Mouse (Mus musculus) urinary bladder, postnatal 25 days (tissue): ENCODE results near the gene Slc38a8.

Experiments used
- DNase-seq: peaks from one replicate; pipeline ENCODE4 v3.0.0; 2022; ENCODE audit warnings: low spot score

Slc38a8 gene

DNA sequence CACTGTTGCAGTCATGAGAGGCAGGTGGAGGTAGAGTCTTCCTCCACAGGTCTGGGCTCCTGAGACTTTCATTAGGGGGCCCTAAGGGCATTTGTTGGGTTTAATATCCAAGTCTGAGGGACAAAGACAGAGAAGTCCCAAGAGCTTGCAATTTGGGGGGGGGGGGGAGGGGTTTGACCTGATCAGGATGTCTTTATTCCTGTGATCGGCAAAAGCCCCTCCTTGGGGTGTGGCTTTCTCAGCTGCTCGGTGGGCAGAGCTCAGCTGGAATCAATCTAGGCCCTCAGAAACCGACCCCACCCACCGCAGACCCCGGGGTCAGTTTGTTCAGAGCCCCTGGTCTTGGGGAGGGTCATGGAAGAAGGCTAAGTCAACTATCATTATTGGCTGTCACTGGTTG, at the start of gene Slc38a8:
Gene Slc38a8 (minus strand): TSS at position 101 of the 400 bp plus-strand sequence.
- DNase-seq = no peak

DNA sequence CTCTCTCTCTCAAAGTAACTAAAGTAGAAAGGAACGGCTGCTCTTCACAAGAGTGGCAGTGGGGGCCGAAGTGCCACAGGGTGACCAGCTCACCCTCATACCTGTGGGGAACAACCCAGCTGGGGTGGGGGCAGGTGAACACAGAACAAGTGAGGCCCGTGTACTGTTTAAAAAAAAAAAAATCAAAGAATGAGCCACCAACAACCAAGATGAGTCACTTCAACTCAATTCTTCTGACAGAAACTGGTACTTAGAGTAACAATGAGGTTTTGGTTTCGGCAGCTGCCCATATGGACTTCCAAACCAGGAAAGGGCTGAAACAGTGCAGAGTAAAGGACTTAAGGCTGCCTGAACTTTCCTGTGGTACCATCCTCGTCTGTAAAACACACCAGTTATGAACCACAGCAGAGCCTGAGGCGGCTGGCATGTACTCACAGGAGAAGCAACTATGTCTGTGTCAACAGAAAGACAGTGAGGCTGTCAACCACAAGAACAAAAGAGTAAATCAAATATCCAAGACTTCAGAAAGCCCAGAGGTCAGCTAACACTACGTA, 47.1 kb upstream of the Slc38a8 start:
- DNase-seq = no peak

DNA sequence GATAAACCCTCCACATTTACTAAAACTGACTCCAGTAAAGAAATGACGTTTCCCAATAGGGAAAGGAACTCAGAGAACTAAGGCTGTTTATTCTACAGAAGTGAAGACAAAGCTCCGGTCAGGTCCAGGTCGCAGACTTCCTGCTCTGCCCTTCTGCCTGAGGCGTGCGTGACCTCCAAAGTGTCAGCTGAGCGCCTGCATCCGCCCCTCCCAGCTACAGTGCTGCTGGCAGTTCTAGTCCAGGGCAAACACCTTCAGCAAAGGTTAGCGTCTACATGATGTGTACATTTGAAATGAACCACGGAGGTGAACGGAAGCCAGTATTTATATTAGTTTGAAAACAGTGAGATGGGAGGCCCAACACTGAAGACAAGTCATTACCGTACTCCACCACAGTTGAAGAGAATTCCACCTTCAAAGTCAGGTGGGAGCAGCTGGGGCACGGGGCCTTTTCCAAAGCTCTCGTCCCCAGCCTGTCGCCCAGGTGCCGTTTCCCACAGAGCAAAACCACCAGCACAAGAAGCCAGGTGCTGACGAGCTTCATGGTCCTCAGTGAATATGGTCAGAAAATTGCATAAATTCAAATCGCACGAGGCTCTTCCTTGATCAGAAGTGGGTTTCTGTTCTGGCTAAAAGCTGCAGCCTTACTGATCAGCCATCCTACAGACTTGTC, 45.7 kb upstream of the Slc38a8 start:
- no peak for DNase-seq

DNA sequence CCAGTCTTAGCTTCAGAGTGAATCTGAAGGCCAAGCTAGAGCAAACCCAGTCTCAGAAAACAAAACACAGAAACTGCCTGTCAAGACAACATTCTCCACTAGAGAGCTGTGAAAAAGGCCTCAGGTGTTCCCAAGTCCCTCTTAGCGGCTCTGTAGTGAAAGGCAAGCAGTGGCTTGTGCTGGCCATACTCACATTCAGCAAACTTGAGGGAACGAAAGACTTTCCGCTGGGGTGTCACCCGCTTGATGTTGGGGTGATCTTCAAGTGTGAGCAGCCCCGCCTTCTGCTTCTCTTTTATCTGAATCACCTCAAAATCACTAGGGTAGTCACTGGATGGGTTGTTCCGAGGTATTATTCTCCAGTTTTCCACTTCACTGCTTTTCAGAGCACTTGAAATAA, 44.3 kb upstream of the Slc38a8 start:
- no peak for DNase-seq

DNA sequence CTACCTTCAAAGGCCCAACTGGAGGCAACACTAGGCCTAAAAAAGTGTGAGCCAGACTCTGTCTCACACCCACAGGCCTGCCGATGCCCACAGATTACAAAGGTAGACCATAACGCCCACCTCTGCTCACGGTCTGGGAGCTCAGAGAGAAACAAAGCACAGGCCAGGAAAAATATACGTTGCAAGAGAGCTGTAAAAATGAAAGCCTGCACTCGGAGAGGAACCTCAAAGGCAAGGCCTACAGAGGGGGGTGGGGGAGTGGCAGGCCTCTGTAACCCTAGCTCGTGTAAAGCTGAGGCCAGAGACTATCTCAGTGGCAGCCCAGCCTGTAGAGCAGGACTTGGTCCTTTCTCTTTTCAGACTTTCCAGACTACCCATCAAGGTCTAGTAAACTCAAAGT, 43.7 kb upstream of the Slc38a8 start:
- no peak for DNase-seq

DNA sequence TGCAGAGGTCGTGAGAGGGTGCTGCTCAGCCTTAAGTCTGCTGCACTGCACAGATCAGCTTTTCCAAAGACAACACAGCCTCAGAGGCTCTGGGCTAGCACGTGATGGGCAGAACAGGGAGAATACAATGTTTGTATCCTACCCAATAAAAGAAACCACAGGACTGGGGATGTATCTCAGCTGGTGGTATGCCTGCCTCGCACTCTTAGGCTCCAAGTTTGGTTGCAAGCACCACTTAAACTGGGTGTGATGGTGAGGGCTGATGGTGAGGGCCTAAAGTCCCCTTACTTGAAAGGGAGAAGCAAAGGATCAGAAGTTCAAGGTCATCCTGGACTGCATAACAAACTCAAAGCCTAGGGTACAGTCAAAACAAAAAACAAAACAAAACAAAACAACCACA, 43.1 kb upstream of the Slc38a8 start:
- DNase-seq = no peak

DNA sequence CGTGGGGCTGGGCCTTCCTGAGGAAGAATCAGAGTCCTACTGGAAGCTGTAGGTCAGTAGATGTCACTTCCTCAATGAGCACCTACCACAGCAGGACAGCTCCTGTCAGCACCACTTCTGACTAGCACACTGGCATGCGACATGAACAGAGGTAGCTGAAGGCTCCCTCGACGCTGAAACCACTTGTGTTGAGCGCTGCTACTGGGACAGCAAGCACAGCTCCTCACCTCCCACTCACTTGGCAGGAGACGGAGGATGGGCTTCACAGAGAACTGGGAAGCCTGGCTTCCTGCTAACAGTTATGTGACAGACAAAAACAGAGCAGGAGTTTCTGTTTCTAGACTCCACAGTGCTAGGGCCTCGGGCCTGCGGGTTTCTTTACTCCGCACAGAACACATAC, 30.5 kb upstream of the Slc38a8 start:
- no peak for DNase-seq

DNA sequence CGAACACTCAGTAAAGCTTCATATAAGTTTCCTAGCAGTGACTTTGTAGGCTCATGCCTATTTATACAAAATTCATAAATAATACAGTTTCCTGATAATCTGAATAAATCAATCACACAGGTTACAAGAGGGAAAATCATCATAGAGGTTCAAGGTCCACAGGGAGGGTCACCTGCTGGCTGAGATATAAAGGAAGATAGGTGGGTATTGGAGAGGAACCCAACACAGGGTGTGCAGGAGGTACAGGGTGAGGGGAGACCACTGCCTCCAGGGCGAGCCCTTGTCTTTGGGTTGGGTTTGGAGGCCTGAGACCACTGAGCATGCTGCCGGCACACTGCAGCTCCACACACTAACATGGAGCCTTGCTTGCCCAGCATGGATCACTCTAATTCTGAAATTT, 29.9 kb upstream of the Slc38a8 start:
- no peak for DNase-seq

DNA sequence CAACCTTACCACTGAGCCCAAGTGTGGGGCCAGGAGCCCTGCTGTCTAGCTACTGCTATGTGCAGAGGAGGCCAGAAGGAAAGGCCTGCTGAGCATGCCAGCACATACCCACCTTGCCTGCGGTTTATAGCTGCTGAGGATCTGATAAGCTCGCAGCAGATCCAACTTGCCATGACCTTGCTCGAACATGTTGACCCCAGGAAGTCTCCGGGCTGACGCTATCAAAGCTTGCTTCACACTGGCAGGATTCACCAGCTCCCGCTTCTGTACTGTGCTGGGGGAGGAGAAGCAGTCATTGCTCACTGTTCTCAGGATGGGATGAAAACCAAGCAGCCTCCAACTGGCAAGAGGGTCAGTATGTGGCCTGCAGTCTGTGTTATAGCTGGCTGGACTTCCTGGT, 29.4 kb upstream of the Slc38a8 start:
- no peak for DNase-seq

DNA sequence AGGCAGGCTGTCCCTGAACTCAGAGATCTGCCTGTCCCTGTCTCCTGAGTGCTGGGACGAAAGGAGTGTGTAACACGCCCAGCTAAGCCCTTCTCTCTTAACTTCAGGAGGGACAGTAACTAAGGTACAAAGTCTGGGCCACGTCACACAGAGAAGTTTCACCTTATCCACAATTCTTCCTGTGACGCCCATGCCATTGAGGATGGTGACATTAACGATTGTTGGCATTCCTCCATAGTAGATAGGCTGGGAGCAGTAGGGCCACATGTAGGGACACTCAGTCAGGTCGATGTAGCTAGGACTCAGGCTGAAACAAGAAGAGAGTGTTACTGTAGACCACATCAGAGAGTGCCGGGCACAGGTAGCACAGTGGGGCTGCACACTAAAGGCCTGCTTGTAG, 27.3 kb upstream of the Slc38a8 start:
- no peak for DNase-seq

DNA sequence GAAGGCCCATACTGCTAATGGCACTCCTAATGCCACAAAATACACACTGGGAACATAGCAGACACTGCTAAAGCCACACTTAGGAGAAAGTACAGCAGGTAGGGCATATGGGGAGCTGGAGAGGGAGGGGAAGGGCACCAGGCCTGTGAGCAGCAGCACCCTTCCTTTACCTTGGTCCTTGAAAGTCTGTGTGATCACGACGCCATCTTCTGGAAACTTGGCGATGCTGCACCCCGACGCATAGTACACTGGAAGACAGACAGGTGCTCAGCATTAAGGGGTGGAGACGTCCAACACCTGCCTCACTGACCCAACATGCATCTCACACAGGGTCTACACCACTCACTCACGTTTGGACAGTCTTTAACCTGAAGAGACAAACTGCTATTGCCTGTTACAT, 18.6 kb upstream of the Slc38a8 start:
- no peak for DNase-seq

DNA sequence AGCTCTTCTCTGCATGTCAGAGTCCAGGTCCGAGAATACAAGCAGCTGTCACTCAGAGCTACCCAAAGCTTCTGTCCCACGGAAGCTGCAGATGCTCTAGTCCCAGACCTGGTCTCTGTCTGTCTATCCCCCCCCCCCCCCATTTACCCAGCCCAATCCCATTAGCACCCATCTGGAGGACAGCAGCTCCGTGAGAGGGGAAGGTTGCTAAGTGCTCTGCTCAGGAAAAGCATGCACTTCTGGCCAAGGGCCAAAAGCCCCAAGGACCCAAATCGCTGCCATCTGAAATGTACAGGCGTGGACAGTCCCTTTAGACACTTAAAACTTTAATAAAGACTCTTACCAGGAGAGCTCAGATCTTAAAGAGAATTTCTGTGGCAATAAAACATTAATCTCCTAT, 15.2 kb upstream of the Slc38a8 start:
- no peak for DNase-seq

DNA sequence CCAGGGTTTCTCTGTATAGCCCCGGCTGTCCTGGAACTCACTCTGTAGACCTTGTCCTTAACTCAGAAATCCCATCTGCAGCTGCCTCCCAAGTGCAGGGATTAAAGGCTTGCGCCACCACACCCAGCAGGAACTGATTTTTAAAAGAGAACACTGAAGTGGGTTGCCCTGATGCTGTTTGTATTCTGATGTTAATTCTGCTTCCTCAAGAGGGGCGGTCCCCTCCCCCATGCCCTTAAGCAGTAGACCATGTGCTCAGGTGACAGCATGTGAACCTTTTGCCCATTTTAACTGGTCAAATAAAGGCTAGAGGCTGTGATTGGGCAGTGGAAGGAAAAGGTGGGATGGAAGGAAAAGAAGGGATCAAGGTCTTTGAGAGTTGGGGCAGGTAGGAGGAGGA, 14.3 kb upstream of the Slc38a8 start:
- DNase-seq = no peak

DNA sequence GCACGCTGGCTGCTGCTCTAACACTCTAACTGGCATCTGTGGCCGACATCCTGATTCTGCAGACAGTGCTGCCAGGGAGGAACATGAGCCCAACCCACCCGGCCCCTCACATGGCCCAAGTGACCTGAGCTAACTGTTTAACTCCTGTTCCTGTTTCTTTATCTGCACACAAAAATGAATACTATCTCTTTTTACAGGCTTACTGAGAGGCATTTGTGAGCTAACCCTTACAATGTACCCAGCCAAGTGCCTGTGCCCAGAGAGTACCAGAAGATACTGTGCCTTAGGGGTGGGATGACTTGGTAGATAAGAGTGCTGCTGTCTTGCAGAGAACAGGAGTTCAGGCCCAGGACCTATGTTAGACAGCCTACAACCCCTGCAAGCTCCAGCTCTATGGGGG, 13.4 kb upstream of the Slc38a8 start:
- DNase-seq = no peak

DNA sequence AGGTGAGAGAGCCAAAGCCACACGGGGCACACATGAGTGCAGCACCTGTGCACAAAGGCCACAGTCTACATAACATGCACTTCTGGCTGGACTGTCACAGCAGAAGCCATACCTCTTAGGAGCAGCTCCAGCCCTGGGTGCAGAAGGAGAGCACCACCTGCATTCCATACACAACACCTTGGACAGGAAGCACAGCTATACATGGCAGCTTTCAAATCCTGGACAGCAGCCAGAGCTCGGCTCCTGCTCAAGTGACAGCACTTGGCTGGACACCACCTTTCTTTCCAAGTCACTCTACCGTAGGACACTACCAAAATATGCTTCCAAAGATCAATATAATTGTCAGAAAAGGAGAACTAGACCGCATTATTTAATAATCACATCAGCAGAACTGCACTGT, 11.9 kb upstream of the Slc38a8 start:
- no peak for DNase-seq

DNA sequence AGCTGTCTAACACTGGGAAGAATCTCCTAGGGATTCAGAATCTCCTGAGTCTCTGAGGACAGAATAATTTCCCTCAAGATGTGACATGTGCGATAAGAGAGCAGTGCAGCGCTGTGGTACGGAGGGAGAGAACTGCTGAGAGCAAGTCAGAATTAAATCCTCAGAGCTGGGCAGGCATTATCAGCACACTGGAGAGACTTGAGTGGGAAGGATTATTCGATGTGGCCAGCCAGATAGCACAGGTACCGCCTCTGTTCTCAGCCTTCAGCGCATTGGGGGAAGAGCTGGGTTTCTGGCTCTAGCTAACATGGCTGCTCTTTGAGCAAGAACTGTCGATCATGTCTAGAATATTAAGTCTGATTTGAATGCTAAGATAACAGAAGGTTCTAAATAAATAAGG, 10.2 kb upstream of the Slc38a8 start:
- no peak for DNase-seq

DNA sequence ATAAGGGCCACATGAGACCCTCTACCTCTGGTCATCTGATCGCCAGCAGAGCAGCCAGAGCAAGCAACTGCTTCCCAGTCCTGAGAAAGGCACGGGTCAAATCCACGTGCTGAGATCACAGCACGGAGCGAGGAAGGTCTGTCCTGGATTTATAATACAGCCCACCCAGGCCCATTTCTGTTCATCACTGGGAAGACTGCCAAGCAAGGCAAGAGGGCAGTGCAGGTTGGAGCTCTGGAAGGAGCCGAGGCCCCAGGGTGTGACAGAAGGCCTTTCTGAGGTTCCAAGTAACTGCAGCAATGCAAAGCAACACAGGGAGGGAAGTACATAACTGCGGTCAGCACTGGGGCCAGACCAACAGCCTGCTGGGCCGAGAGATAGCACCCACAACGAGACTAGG, 9.0 kb upstream of the Slc38a8 start:
- no peak for DNase-seq

DNA sequence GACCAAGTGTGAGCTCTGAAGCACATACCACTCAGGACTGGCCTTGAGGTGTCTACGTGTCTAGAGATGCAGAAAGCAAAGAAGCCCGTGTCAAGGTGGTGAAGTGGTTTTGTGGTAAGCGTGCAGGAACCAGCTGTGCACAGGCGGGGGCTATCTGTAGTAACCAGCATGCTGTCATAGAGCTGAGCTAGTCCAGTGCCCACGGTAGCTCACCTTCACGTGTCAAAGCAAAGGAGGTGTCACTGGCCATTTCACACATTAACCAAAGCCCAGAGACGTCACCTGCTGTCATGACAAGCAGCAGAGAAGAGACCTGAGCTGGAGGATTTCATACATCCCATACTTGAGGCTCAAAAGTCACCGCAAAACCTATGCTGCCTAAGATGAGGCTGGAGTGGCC, 4.6 kb upstream of the Slc38a8 start:
- DNase-seq = no peak

DNA sequence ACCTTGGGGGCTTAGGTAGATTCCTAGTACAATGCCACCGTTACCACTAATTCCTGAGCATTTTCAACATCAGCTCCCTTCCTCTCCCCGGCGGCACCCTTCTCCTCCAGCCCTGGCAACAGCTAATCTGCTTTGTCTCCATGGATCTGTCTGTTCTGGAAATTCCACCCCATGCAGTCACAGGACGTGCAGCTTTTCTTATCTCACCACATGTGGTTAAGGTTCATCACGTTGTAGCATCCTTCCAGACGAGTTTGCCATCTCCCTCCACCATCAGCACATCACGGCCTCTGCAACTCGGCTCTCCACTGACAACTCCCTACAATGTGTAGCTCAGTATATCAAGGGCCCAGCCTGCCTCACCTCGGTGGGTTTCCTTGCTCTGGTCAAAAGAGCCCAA, 4.0 kb upstream of the Slc38a8 start:
- no peak for DNase-seq

DNA sequence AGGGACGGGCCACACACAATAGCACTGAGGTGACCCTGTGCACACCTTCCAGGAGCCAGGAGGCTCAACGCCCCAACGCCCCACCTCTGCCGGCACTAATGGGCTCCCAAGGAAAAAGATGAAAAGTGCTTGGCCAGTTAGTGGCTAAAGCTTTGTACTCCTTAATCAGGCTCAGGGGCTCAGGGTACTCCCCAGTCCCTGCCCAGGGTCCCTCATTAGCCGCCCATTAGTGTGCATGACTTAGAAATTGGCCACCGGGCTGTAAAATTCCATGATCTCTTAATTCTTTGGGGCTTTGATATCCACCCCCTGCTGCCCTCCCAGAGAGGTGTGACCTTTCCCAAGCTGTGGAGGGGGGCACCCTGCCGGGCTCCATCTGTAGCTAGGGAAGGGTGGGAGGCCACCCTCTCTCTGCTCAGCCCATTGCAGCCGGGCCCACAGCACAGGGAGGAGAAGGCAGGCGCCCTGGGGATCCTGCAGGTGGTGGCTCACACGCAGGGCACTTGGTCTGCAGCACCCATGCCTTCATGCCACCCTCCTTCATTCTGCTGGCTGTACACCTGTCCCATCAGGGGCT, 1.8 kb upstream of the Slc38a8 start:
- no peak for DNase-seq

DNA sequence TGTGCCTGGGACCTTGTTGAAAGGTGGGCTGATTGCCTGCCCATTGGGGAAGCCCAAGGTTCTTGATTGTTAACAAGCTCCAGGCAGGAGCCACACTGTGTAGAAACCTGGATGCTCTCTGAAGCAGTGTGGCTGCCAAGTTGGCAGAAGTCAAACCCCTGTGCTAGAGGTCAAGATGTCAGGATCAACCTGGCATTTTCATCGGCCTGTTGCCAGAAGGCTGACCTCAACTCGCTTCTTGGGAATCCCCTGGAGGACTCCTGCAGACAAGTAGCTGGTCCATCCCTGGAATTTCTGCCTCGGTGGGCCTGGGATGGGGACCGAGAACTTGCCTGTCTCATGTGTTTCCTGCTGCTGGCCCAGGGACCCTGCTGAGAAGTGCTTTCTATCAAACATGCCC, 613 bp upstream of the Slc38a8 start:
- DNase-seq = no peak

DNA sequence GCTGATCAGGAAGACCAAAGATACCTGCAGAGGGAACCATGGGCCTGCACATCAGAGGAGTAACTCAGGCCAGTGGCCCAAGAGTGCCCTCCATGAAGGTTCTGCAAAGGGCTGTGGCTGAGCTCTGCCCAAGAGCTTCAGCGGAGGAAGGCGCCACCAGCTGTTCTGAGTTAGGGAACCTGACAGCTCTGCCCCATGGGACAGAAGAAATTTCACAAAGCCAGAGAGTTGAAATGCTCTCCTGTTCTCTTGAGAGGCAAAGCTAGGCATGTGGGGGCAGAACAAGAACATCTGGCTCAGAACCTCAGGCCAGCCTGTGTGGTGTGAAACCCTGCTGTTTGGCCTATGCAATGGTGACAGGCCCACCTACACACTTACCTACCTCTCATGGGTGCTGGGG, 1.7 kb downstream of the Slc38a8 start:
- no peak for DNase-seq

DNA sequence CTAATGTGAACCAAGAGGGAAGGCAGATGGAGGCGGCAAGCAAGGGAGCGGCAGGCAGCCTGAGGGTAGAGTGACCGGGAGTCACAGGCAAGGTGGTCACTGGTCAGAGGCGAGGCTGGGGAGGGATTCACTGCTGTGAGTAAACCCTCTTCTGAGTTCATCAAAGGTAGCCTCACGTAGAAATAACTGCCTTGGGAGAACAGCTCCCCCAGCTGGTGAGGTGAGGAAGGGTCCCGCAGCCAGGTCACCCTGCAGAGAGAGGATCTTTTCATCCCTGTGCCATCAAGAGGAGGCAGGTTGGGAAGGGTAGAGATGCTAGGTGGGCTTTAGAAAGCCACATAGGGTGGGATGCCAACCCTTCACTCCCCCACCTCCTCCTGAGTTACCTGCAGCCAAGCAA, 4.7 kb downstream of the Slc38a8 start:
- DNase-seq = peak; percentile 64

DNA sequence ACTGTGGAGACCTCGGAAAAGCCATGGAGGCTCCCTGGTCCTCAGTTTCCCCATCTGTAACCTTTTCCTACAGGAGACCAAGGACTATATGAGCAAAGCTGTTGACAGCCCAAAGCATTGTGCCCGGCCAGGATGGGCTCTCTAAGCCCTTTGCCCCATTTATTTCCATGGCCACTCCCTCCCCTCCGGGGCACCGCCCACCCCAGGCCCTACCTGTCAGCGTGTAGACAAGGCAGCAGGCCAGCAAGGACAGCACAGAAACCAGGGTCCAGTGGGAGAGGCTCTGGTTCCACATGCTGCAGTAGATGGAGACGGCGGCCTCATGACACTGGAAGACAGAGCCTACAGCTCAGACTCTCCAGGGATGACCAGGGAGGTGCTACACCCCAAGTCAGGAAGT, 14.4 kb downstream of the Slc38a8 start:
- no peak for DNase-seq
